Mouse (Mus musculus) adrenal gland (tissue): ENCODE measurements around the gene Lrrc29.
"Not testable (repeated sequence)": the region's sequence is repeated elsewhere in the genome, so short reads cannot be mapped to it uniquely, and the experiment has no call there.

ENCODE experiments used
- intact Hi-C: fragments of 180-260 bp; cut with DNase I; formaldehyde crosslinking; loops from one replicate; pipeline ENCODE4 v1.15.1; 2025

Lrrc29 gene

GRCm38 (mm10) chr8:105291802-105292201 lies 34.3 kb downstream of the Lrrc29 start:
- intact Hi-C loops, result not testable (repeated sequence)

GRCm38 (mm10) chr8:105291364-105291763 lies 34.7 kb downstream of the Lrrc29 start:
- intact Hi-C loops, result not testable (repeated sequence)

GRCm38 (mm10) chr8:105290554-105291314 lies 35.3 kb downstream of the Lrrc29 start:
- intact Hi-C loops, result no loop called here

GRCm38 (mm10) chr8:105289805-105290460 lies 36.1 kb downstream of the Lrrc29 start, which contains the start of gene 4931428F04Rik:
4931428F04Rik (minus strand) TSS chr8:105289864.
- intact Hi-C loops, result no loop called here

- intact Hi-C loops, result no loop called here
These were observed 36.9 kb downstream of the Lrrc29 start for GRCm38 (mm10) chr8:105288958-105289732.

GRCm38 (mm10) chr8:105288231-105288630 lies 37.8 kb downstream of the Lrrc29 start:
- intact Hi-C loops, result no loop called here

- intact Hi-C loops, result no loop called here
These were observed 39.2 kb downstream of the Lrrc29 start for GRCm38 (mm10) chr8:105286907-105287306.

GRCm38 (mm10) chr8:105285514-105285913 lies 40.6 kb downstream of the Lrrc29 start:
- intact Hi-C loops, result no loop called here

GRCm38 (mm10) chr8:105283074-105283473 lies 43.0 kb downstream of the Lrrc29 start:
- intact Hi-C loops, result no loop called here

- intact Hi-C loops, result no loop called here
These were observed 43.8 kb downstream of the Lrrc29 start for GRCm38 (mm10) chr8:105282239-105282638.

- intact Hi-C loops, result no loop called here
These were observed 44.3 kb downstream of the Lrrc29 start for GRCm38 (mm10) chr8:105281821-105282220.

GRCm38 (mm10) chr8:105280567-105280966 lies 45.5 kb downstream of the Lrrc29 start:
- intact Hi-C loops, result no loop called here

GRCm38 (mm10) chr8:105278911-105279334 lies 47.2 kb downstream of the Lrrc29 start:
- intact Hi-C loops, result no loop called here

- intact Hi-C loops, result no loop called here
These were observed 49.6 kb downstream of the Lrrc29 start for GRCm38 (mm10) chr8:105276292-105277120.

GRCm38 (mm10) chr8:105275840-105276239 lies 50.2 kb downstream of the Lrrc29 start, which contains the start of gene Nol3:
Nol3 (plus strand) TSS chr8:105276140.
- intact Hi-C loops, result no loop called here

- intact Hi-C loops, result no loop called here
These were observed 50.7 kb downstream of the Lrrc29 start for GRCm38 (mm10) chr8:105275387-105275786.

- intact Hi-C loops, result no loop called here
These were observed 55.2 kb downstream of the Lrrc29 start for GRCm38 (mm10) chr8:105270916-105271186.

GRCm38 (mm10) chr8:105270101-105270915 lies 55.8 kb downstream of the Lrrc29 start:
- intact Hi-C loops, result no loop called here

- intact Hi-C loops, result no loop called here
These were observed 56.6 kb downstream of the Lrrc29 start, which contains the start of gene Hsf4 for GRCm38 (mm10) chr8:105269461-105269947. Hsf4 (plus strand) TSS chr8:105269801.

- intact Hi-C loops, result no loop called here
These were observed 57.0 kb downstream of the Lrrc29 start for GRCm38 (mm10) chr8:105269075-105269458.
